Mouse (Mus musculus): ENCODE data around the gene Ccdc159.

DNA sequence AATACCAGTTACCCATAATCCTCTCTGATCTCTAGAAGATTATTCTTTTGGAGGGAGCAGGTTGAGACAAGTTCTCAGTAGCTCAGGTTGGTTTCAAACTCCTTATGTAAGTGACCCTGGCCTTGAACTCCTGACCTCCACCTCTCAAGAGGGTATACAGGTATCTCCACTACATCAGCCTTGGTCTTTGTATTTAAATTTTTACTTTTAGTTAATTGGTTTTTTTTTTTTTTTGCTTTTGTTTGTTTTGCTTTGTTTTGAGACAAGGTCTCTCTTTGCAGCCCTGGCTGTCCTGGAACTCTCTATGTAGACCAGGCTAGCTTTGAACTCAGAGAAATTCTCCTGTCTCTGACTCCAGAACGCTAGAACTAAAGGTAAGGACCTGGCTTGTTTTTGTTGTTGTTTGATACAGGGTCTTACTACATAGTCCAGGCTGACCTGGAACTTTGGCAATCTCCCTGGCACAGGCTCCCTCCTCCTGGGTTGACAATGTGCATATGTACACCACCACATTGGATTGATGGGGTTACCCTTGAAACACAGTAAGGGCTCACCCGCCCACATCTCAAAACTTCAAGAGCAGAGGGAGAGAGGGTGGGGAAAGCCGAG, 3.7 kb upstream of the Ccdc159 start:
- TF ChIP-seq CTCF (IDR thresholded peaks at IDR 0.05; ENCODE audit: low read depth, low read length), result no peak
- no peak for TF ChIP-seq POLR2A (IDR thresholded peaks at IDR 0.05; ENCODE audit: extremely low read depth, insufficient read depth, low read length)
